In genomic region chr10:75880771-75881577, GRCm38 (mm10) we compare ENCODE assay signal across 8 mouse cellular contexts. TPM values are rescaled to one million over a fixed set of nuclear protein-coding genes. Genes with fewer than 3 reads are reported as not detected.
DNase-seq lines count a peak whose midpoint lies in the region; ATAC-seq and TF ChIP-seq lines count a peak whose summit lies in the region.

No protein-coding gene starts in this region.

- peak overlapping the region; percentile 95 for H3K27ac ChIP-seq in kidney, adult 2 months (ENCODE audit: insufficient read depth, low read depth, low read length)
- peak overlapping the region; percentile 85 for H3K27ac ChIP-seq in ES-Bruce4 (ENCODE audit: insufficient read depth, low read length)
- H3K27ac ChIP-seq in hindbrain, embryonic 15.5 days (replicated peaks), result peak overlapping the region; percentile 47; the same call in 1 of the 2 replicates

- 41% methylated on average over 6 of the region's 6 CpGs for WGBS in kidney, adult 2 months
- WGBS in hindbrain, embryonic 15.5 days, result 50% methylated on average over 6 of the region's 6 CpGs

- no peak for TF ChIP-seq POLR2A in kidney, adult 2 months (IDR thresholded peaks at IDR 0.05; ENCODE audit: low read depth, low read length)
- TF ChIP-seq POLR2A in ES-Bruce4 (IDR thresholded peaks at IDR 0.05; ENCODE audit: insufficient read depth, low read length), result no peak

- peak overlapping the region; percentile 32; the same call in 1 of the 2 replicates for H3K9ac ChIP-seq in ES-Bruce4 (ENCODE audit: low read depth, poor library complexity, severe bottlenecking)
- no peak overlapping the region for H3K9ac ChIP-seq in hindbrain, embryonic 15.5 days

- no peak for TF ChIP-seq CTCF in kidney, adult 2 months (conservative IDR thresholded peaks at IDR 0.05; ENCODE audit: insufficient read depth, insufficient read length, low read depth, low read length)
- no peak for TF ChIP-seq CTCF in ES-Bruce4 (IDR thresholded peaks at IDR 0.05; ENCODE audit: low read depth, low read length)

- no peaks in the 10 kb centered on the region for H3K36me3 ChIP-seq in kidney, adult 2 months (ENCODE audit: control insufficient read depth, insufficient read depth, low read length)
- H3K36me3 ChIP-seq in ES-Bruce4 (ENCODE audit: control insufficient read depth, insufficient read depth, low read length, poor library complexity, severe bottlenecking), result no peaks in the 10 kb centered on the region
- no peaks in the 10 kb centered on the region for H3K36me3 ChIP-seq in hindbrain, embryonic 15.5 days

- no peak for ATAC-seq in hindbrain, embryonic 15.5 days (ENCODE audit: low FRiP score, low read depth)

- H3K4me2 ChIP-seq in hindbrain, embryonic 15.5 days, result no peak overlapping the region

- TF ChIP-seq EP300 in ES-Bruce4 (IDR thresholded peaks at IDR 0.05; ENCODE audit: insufficient read depth, low read depth, low read length), result no peak

- no peak for DNase-seq in kidney, adult 2 months
- no peak for DNase-seq in kidney, adult 18-20 months
- DNase-seq in adrenal gland, postnatal 36 days, result peak; percentile 69 to 72
- DNase-seq in embryo, embryonic 10 days (ENCODE audit: low spot score), result no peak
- no peak for DNase-seq in layer of hippocampus, adult 8-10 months (ENCODE audit: low spot score in 2 of 2)
- no peak for DNase-seq in urinary bladder, postnatal 10 days (ENCODE audit: low spot score)

- H3K9me3 ChIP-seq in ES-Bruce4 (replicated peaks; ENCODE audit: control insufficient read depth, insufficient read depth, low read length, poor library complexity, severe bottlenecking), result no peaks in the 10 kb centered on the region
- H3K9me3 ChIP-seq in hindbrain, embryonic 15.5 days, result no peaks in the 10 kb centered on the region

- peaks cover 14% of the 10 kb centered on the region for H3K4me1 ChIP-seq in kidney, adult 2 months (ENCODE audit: control insufficient read depth, insufficient read depth, low read length)
- peaks cover 2% of the 10 kb centered on the region for H3K4me1 ChIP-seq in ES-Bruce4 (ENCODE audit: control insufficient read depth, insufficient read depth, low read length)
- H3K4me1 ChIP-seq in hindbrain, embryonic 15.5 days (replicated peaks), result peaks cover 17% of the 10 kb centered on the region

- no peak overlapping the region for H3K4me3 ChIP-seq in kidney, adult 2 months (ENCODE audit: insufficient read depth, low read depth, low read length)
- 0 out of 2 replicates have a peak overlapping the region, but pooled peaks have one; percentile 10 for H3K4me3 ChIP-seq in ES-Bruce4 (ENCODE audit: low read depth, low read length)
- no peak overlapping the region for H3K4me3 ChIP-seq in hindbrain, embryonic 15.5 days

- no peaks in the 10 kb centered on the region for H3K27me3 ChIP-seq in kidney, adult 2 months (replicated peaks; ENCODE audit: control insufficient read depth, insufficient read depth, low read length)
- H3K27me3 ChIP-seq in ES-Bruce4 (ENCODE audit: control insufficient read depth, insufficient read depth, low read length, poor library complexity, severe bottlenecking), result no peaks in the 10 kb centered on the region
- H3K27me3 ChIP-seq in hindbrain, embryonic 15.5 days, result no peaks in the 10 kb centered on the region

RNA-seq across cellular contexts. Expression of gene Derl3, which starts 12.2 kb away (rescaled TPM):
- polyA plus RNA-seq in kidney, adult 2 months (2012; rRNA removed), result 5.0 and 6.4 TPM in 2 replicates
- polyA plus RNA-seq in ES-Bruce4 (2011; ENCODE audit: insufficient read depth, insufficient read length, low read depth, missing spikeins), result 9.6 and 13.8 TPM in 2 replicates
- total RNA-seq in adrenal gland, postnatal 36 days (2021), result 1 to 10 TPM in 1 of 2 experiments, under 1 TPM in 1; 0.93 to 2.8 TPM
- 1.7 and 2.0 TPM in 2 replicates for polyA plus RNA-seq in hindbrain, embryonic 15.5 days (2015; fragmentation: Nextera tagmentation; extraction: Ambion mirVana)
- total RNA-seq in layer of hippocampus, adult 8-10 months (2022), result 1 to 10 TPM; 1.3 to 6.8 (median 4.4) TPM

RNA-seq across cellular contexts. Expression of gene Mif, which starts 20.9 kb away (rescaled TPM):
- polyA plus RNA-seq in kidney, adult 2 months (2012; rRNA removed), result 3,280 and 4,796 TPM in 2 replicates
- 1,651 and 1,929 TPM in 2 replicates for polyA plus RNA-seq in ES-Bruce4 (2011; ENCODE audit: insufficient read depth, insufficient read length, low read depth, missing spikeins)
- 100 to 1,000 TPM; 313 to 319 TPM for total RNA-seq in adrenal gland, postnatal 36 days (2021)
- 1,663 and 1,704 TPM in 2 replicates for polyA plus RNA-seq in hindbrain, embryonic 15.5 days (2015; fragmentation: Nextera tagmentation; extraction: Ambion mirVana)
- 100 to 1,000 TPM; 442 to 478 (median 462) TPM for total RNA-seq in layer of hippocampus, adult 8-10 months (2022)

RNA-seq across cellular contexts. Expression of gene Smarcb1, which starts 40.4 kb away (rescaled TPM):
- polyA plus RNA-seq in kidney, adult 2 months (2012; rRNA removed), result 34.6 and 37.7 TPM in 2 replicates
- polyA plus RNA-seq in ES-Bruce4 (2011; ENCODE audit: insufficient read depth, insufficient read length, low read depth, missing spikeins), result 71.1 and 79.6 TPM in 2 replicates
- total RNA-seq in adrenal gland, postnatal 36 days (2021), result 10 to 100 TPM; 77.5 to 89.1 TPM
- 251 and 263 TPM in 2 replicates for polyA plus RNA-seq in hindbrain, embryonic 15.5 days (2015; fragmentation: Nextera tagmentation; extraction: Ambion mirVana)
- 10 to 100 TPM; 80.7 to 83.2 (median 82.5) TPM for total RNA-seq in layer of hippocampus, adult 8-10 months (2022)

RNA-seq across cellular contexts. Expression of gene Gstt2, which starts 43.8 kb away (rescaled TPM):
- polyA plus RNA-seq in kidney, adult 2 months (2012; rRNA removed), result 1,054 and 1,473 TPM in 2 replicates
- 26.3 and 31.9 TPM in 2 replicates for polyA plus RNA-seq in ES-Bruce4 (2011; ENCODE audit: insufficient read depth, insufficient read length, low read depth, missing spikeins)
- 10 to 100 TPM; 30.0 to 32.0 TPM for total RNA-seq in adrenal gland, postnatal 36 days (2021)
- 6.6 and 6.8 TPM in 2 replicates for polyA plus RNA-seq in hindbrain, embryonic 15.5 days (2015; fragmentation: Nextera tagmentation; extraction: Ambion mirVana)
- 1 to 10 TPM; 5.1 to 6.8 (median 5.7) TPM for total RNA-seq in layer of hippocampus, adult 8-10 months (2022)

RNA-seq across cellular contexts. Expression of gene Chchd10, which starts 52.0 kb away (rescaled TPM):
- 1,587 and 1,621 TPM in 2 replicates for polyA plus RNA-seq in kidney, adult 2 months (2012; rRNA removed)
- 405 and 450 TPM in 2 replicates for polyA plus RNA-seq in ES-Bruce4 (2011; ENCODE audit: insufficient read depth, insufficient read length, low read depth, missing spikeins)
- total RNA-seq in adrenal gland, postnatal 36 days (2021), result 1,000 to 10,000 TPM; 1,047 to 1,196 TPM
- polyA plus RNA-seq in hindbrain, embryonic 15.5 days (2015; fragmentation: Nextera tagmentation; extraction: Ambion mirVana), result 139 and 143 TPM in 2 replicates
- 100 to 1,000 TPM; 299 to 345 (median 314) TPM for total RNA-seq in layer of hippocampus, adult 8-10 months (2022)

Comparison
In these comparisons a context has a peak if more than half of its experiments do, and no peak if none do; other contexts are left out.
1. DNase-seq: peak in adrenal gland, postnatal 36 days (2 of 2); none in kidney, adult 2 months (single experiment), kidney, adult 18-20 months (single experiment), embryo, embryonic 10 days (single experiment), layer of hippocampus, adult 8-10 months (0 of 2) and urinary bladder, postnatal 10 days (single experiment).
2. Peak in every context shown above with its lines, with median percentiles within 50 percentile points of each other: H3K27ac ChIP-seq.